Mouse (Mus musculus) CD4-positive, CD25-positive, alpha-beta regulatory T cell, adult 9 weeks (primary cell): ENCODE measurements around the gene Fcgr3. TPM values are rescaled to one million over a fixed set of nuclear protein-coding genes. Genes with fewer than 3 reads are reported as not detected.

Experiments used
- polyA plus RNA-seq: library from polyadenylated mRNA; unstranded; fragments of 100-300 nt; shearing (Covaris generic); gene quantifications from one replicate; pipeline ENCODE4 v1.2.1, GENCODE M21; 2017

Gene Fcgr3
- polyA plus RNA-seq = 1.3 TPM

DNA sequence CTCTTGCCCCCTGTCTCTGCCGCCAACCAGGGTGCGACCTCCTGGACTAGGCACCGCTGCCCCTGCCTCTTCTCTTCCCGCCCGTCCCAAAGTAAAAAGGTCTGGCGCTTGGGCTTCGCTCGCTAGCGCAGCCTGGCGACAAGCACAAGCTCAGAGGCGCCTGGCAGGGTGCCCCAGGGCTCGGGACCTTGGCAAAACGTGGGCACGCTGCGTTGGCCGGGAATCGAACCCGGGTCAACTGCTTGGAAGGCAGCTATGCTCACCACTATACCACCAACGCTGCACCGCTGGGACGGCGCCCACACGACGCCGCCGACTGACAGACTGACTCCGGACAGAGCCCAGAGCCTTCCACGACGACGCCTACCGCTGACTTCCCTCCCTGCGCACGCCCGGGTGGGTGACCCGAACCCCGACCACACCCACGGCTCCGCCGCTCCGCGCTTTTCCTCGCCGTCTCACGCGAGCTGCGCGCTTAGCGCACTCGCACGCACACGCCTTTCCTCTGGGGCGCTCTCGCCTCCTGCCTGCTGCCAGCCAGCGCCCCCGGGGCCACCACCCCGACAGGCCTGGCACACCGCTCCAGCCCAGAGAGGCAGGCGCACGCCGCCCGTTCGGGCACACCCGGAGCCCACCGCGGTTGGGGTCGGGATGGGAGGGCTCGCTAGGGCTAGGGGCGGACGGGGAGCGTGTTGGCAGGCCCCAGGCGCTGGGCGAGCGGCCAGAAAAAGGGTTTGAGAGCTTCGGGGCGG lies at the start of gene Fcgr3:
Fcgr3 (minus strand) TSS at position 445 of the 752 bp plus-strand sequence.

DNA sequence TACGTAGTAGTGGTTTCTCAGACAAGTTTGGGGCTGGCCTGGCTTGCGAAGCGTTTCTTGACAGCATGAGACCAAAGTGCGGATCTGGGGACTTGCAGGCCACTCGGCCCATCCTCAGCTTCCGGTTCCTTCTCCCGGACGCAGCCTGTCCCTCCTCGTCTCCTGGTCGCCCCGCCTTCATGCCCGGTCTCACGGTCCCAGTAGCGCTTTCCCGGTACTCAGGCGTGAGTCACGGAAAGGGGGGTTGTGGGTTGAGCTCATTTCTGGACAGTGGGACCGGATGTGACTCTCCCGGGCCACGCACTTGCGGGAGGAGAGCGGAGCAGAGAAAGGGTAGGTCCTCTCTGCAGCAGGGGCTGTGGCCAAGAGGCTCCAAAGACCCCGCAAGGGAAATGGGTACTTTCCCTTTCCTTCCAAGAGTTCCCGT lies 49.2 kb upstream of the Fcgr3 start, which contains the start of gene Cfap126:
Cfap126 (plus strand) TSS at position 46 of the 427 bp plus-strand sequence.

DNA sequence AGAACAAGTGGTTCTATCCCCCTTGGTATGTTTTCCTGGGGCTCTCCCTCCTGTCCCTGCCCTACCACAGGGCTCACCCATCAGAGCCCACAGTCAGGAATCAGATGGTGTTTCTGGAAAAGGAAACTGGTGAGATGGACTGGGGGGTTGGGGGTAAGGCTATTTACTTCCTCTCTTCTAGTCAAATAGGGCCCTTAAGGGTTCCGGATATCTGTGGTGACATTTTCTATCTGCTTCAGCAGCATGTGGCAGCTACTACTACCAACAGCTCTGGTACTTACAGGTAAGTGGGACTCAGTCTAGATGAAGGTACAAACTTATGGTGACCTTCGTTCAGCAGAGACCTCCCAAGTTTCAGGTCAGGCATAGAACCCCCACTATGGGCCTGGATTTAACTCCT lies 46.0 kb downstream of the Fcgr3 start, which contains the start of gene Fcgr4:
Fcgr4 (plus strand) TSS at position 184 of the 400 bp plus-strand sequence.

Other genes starting within 250 kb of the Fcgr3 start
- 11.6 TPM for gene Atf6, start 197.2 kb downstream of the Fcgr3 start, polyA plus RNA-seq
- not detected for gene Gm26620, start 179.9 kb downstream of the Fcgr3 start, polyA plus RNA-seq
- gene Dusp12, start 179.4 kb downstream of the Fcgr3 start, polyA plus RNA-seq = 21.1 TPM
- not detected for gene Fcrlb, start 152.0 kb downstream of the Fcgr3 start, polyA plus RNA-seq
- gene Fcrla, start 137.4 kb downstream of the Fcgr3 start, polyA plus RNA-seq = 1.5 TPM
- gene Fcgr2b, start 88.4 kb downstream of the Fcgr3 start, polyA plus RNA-seq = 0.27 TPM
- 0.22 TPM for gene Fcgr4, start 46.0 kb downstream of the Fcgr3 start, polyA plus RNA-seq
- gene Cfap126, start 49.0 kb upstream of the Fcgr3 start, polyA plus RNA-seq = 2.0 TPM
- 179 TPM for gene Sdhc, start 85.7 kb upstream of the Fcgr3 start, polyA plus RNA-seq
- not detected for gene Mpz, start 85.8 kb upstream of the Fcgr3 start, polyA plus RNA-seq
- not detected for gene Pcp4l1, start 131.3 kb upstream of the Fcgr3 start, polyA plus RNA-seq
- gene Nr1i3, start 149.0 kb upstream of the Fcgr3 start, polyA plus RNA-seq = 0.61 TPM
- gene Tomm40l, start 157.6 kb upstream of the Fcgr3 start, polyA plus RNA-seq = 45.0 TPM
- gene Apoa2, start 160.1 kb upstream of the Fcgr3 start, polyA plus RNA-seq = 0.62 TPM
- gene Fcer1g, start 169.4 kb upstream of the Fcgr3 start, polyA plus RNA-seq = 7.1 TPM
- not detected for gene Adamts4, start 185.5 kb upstream of the Fcgr3 start, polyA plus RNA-seq
- 197 TPM for gene Ndufs2, start 186.5 kb upstream of the Fcgr3 start, polyA plus RNA-seq
- 51.6 TPM for gene B4galt3, start 205.4 kb upstream of the Fcgr3 start, polyA plus RNA-seq
- gene Ppox, start 216.3 kb upstream of the Fcgr3 start, polyA plus RNA-seq = 89.0 TPM
- 51.7 TPM for gene Usp21, start 223.1 kb upstream of the Fcgr3 start, polyA plus RNA-seq
- 77.9 TPM for gene Ufc1, start 230.1 kb upstream of the Fcgr3 start, polyA plus RNA-seq